Comparison of ENCODE assay signal across 29 mouse cellular contexts in the genomic region with DNA sequence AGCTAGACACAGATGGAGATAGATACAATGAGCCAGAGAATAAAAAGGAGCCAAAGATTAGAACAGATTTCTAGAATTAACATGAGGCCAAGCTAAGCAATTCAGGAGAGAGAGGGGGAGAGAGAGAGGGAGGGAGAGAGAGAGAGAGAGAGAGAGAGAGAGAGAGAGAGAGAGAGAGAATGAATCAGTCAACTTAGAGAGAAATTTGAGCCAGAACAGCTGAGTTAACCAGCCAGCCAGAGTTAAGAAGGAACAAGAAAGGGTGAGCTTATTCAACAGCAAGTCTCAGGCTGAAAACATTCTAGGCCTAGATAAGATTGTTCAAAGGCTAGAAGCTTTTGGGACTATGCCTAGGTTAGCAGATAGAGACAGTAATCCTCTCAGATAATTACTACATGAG. TPM values are rescaled to one million over a fixed set of nuclear protein-coding genes. Genes with fewer than 3 reads are reported as not detected.
"Had no signal": no experiment of that assay in that cellular context is flagged by ENCODE, and none has a peak within 500 bp of the region (broad histone marks: within the 10 kb centered on the region; RNA-seq: fewer than 3 reads in every experiment).

No protein-coding gene starts in this region.

- H3K27me3 ChIP-seq: embryonic facial prominence, embryonic 12.5 days; embryonic facial prominence, embryonic 13.5 days; forebrain, embryonic 12.5 days; forebrain, embryonic 13.5 days; forebrain, embryonic 15.5 days had no signal

- DNase-seq: cerebellum, adult 2 months; cerebellum, adult 8-10 months; cerebellum, adult 9-10 months; cerebellum, adult 9-11 months; cerebellum, postnatal 10 days; cerebellum, postnatal 14 days; cerebellum, postnatal 25 days; cerebellum, postnatal 36 days; embryo, embryonic 11 days; forebrain, postnatal 0 days; gastrocnemius, postnatal 10 days; gastrocnemius, postnatal 14 days; gastrocnemius, postnatal 25 days; gastrocnemius, postnatal 36 days; heart, adult 11 months; heart, adult 18-20 months; heart, adult 2 months had no signal

- H3K27ac ChIP-seq: embryonic facial prominence, embryonic 12.5 days; embryonic facial prominence, embryonic 13.5 days; embryonic facial prominence, embryonic 15.5 days; forebrain, embryonic 12.5 days; forebrain, embryonic 13.5 days; forebrain, embryonic 15.5 days; heart, adult 2 months; heart, embryonic 10.5 days had no signal

- H3K9ac ChIP-seq: embryonic facial prominence, embryonic 12.5 days; embryonic facial prominence, embryonic 13.5 days; embryonic facial prominence, embryonic 15.5 days; forebrain, embryonic 12.5 days; forebrain, embryonic 13.5 days; forebrain, embryonic 15.5 days; forebrain, postnatal 0 days had no signal

- H3K36me3 ChIP-seq: embryonic facial prominence, embryonic 12.5 days; embryonic facial prominence, embryonic 13.5 days; embryonic facial prominence, embryonic 15.5 days; forebrain, embryonic 12.5 days; forebrain, embryonic 15.5 days; heart, embryonic 10.5 days had no signal

- ATAC-seq: forebrain, embryonic 13.5 days; forebrain, embryonic 14.5 days; forebrain, embryonic 15.5 days; forebrain, embryonic 16.5 days; forebrain, postnatal 0 days had no signal

- H3K4me3 ChIP-seq: embryonic facial prominence, embryonic 12.5 days; embryonic facial prominence, embryonic 13.5 days; embryonic facial prominence, embryonic 15.5 days; erythroblast, embryonic 14.5 days; forebrain, embryonic 10.5 days; forebrain, embryonic 12.5 days; forebrain, embryonic 13.5 days; forebrain, embryonic 15.5 days; heart, adult 2 months; heart, embryonic 10.5 days had no signal

- H3K4me2 ChIP-seq: embryonic facial prominence, embryonic 12.5 days; embryonic facial prominence, embryonic 13.5 days; embryonic facial prominence, embryonic 15.5 days; forebrain, embryonic 12.5 days; forebrain, embryonic 13.5 days; forebrain, embryonic 15.5 days had no signal

- H3K9me3 ChIP-seq: embryonic facial prominence, embryonic 12.5 days; embryonic facial prominence, embryonic 13.5 days; embryonic facial prominence, embryonic 15.5 days; forebrain, embryonic 10.5 days; forebrain, embryonic 12.5 days; forebrain, embryonic 13.5 days; forebrain, embryonic 15.5 days; heart, embryonic 10.5 days had no signal

RNA-seq across cellular contexts. Expression of a gene that starts 13.8 kb away (rescaled TPM):
- total RNA-seq: granulocyte monocyte progenitor cell, adult 5-6 weeks had no signal
